Mouse (Mus musculus): ENCODE measurements around the gene Gsg1l.
A peak's percentile ranks its signal among the peaks of the same experiment; 100 is the strongest.

Gene Gsg1l

DNA sequence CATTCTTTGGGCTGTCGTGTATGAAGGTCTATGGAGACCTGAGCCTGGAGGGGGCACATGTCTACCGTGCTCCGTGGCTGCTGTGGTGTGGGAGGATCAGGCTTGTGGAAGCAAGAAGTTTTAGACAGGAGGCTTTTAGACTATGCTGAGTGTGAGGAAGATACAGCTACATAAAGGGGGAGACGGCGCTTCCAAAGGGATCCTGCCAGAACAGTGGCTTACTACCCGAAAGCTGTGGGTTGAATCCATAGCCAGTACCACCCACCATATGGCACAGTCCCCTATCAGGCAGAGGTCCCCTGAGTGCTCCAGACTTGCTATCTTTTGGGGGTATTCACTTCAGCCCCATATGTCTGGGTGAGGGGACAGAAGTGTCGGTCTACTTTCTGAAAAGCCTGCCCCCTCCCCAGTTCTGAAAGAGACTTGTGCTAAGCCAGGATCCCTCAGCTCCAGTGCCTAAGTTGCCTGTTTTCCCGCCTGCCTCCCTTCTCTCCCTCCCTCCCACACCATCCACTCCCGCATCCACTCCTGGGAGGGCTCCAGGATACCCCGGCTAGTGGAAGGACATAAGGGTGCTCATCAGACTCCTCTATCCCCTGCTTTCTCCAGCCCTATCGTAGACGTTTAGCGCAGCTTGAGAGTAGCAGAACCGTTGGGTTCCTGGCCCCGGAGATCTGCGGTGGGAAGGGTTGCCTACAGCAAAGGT lies 1.1 kb downstream of the Gsg1l start:
- no peak for DNase-seq (ENCODE audit: low spot score)

DNA sequence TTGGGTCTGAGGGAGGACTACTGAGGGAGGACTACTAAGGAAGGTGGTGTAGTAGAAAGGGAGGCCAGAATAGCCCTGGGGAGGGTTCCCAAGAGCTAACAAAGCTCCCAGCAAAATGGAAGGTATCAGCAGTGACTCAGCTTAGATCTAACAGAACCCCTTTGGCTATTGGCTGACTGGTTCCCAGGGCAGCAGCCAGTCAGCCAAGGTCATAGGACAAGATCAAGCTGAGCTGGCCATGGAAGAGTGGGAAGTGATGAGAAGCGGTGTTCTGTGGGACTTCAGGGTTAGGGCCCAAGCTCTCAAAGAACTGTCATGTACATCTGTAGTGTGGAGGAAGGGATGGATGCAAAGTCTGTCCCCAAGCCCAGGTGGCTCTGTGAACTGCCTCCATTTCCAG lies 5.3 kb downstream of the Gsg1l start:
- no peak for DNase-seq (ENCODE audit: low spot score)

DNA sequence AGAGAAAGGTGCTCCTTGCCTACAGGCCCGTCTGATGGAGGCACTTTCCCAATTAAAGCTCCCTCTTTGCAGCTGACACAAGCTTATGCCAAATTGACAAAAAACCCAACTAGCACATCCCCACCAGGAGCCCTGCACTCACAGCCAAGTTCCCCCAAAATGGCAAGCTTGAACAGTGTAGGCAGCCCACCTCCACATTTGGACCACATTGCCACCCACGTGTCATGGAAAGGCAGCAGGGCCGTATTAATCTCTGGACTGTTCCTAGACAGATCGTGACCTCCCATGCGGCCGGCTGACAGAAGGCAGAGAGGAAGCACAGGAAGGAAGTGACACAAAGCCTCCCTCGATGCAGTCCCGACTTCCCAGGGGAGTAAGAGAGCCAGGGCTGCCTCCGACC lies 7.2 kb downstream of the Gsg1l start:
- no peak for DNase-seq (ENCODE audit: low spot score)

DNA sequence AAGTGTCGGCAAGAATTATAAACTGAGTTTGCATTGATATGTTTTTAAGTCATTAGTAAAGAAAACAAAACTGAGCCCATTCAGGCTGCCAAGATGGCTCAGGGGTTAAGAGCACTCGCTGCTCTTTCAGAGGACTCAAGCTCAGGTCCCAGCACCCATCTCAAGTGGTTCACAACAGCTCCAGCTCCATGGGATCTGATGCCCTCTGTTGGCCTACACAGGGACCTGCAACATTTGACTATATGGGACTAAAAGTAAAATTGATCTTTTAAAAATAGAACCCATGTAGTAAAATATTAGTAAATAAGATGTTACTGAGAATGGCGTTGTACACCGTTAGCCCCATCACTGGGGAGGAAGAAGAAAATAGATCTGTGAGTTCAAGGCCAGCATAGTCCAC lies 11.9 kb downstream of the Gsg1l start:
- DNase-seq (ENCODE audit: low spot score) = no peak

DNA sequence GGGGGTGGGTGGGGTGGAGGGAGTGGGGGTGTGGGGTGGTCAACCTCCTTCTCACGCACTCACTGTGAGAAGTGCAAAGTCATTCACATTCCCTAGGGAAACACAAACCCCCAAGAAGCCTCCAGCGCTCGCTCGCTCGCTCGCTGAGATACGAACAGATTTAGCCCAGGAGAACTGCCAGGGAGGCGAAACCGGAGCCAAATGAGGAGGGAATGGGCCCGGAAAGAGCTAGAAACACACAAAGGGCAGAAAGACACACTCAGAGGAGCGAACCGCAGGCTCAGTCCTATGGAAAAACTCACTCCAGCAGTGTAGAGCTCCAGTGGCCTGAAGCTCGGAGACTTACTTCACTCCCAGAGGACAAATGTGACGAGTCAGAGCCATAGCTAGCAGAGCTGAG lies 15.4 kb downstream of the Gsg1l start:
- no peak for DNase-seq (ENCODE audit: low spot score)

DNA sequence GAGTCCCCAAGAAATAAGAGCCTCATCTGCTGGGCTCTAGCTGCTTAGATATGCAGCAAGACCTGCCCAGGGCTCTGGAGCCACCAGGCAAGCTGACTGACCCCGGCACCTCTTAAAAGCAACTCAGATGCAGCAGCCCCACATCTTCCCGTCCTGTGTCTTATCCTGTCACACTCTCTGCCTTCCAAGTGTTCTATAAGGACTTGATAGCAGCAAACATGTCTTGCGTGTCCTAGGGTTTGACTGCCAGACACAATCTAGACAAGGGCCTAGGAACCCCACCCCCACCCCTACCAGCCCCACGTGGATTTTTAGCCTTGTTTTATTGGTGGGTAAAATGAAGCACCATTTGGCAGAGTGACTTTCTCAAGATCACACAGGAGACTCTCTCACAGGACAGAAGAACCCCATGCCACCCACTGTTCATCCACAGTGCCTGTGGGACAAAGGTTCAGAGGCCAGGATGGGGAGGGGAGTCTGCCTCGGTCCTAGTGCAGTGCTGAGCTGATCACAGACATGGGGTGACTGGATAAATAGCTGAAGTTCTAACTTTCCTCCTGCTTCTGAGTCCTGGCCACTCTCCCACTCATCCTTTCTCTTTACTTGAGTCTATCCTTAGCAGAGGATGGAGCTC lies 16.9 kb downstream of the Gsg1l start:
- DNase-seq (ENCODE audit: low spot score) = no peak

DNA sequence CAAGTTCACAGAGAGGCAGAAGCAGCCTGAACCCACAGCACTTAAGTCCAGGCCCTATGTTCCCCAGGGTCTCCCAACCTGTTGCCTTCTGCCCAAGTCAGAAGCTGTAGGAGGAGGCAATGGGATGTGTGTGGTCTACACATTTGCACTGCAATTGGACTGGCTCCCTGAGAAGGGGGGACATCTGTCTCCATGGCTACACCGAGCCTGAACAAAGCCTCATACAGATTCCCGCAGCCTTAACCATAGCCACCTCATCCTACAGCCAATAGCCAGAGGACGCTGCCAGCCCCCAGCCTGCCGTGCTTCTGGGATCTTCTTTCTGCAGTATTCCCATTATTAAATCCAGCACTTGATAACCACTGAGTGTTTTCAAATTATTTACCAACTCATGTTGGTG lies 20.0 kb downstream of the Gsg1l start:
- DNase-seq (ENCODE audit: low spot score) = no peak

DNA sequence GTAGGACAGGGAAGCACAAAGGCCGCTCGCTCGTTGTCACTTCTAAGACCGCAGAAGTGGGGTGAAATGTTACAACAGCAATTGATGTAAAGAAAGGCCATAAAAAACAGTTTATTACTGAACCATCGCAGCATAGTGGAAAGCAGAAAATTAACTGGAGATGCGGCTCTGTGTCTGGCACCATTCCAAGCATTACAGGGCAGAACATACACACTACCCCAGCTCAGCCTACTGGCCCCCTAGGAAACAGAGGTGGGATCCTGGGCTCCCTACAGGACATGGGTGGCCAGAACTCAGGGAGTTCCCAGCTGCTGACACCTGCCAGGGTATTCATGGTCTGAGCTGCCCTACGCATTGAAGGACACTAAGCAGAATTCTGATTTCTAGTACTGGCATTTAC lies 23.3 kb downstream of the Gsg1l start:
- no peak for DNase-seq (ENCODE audit: low spot score)

DNA sequence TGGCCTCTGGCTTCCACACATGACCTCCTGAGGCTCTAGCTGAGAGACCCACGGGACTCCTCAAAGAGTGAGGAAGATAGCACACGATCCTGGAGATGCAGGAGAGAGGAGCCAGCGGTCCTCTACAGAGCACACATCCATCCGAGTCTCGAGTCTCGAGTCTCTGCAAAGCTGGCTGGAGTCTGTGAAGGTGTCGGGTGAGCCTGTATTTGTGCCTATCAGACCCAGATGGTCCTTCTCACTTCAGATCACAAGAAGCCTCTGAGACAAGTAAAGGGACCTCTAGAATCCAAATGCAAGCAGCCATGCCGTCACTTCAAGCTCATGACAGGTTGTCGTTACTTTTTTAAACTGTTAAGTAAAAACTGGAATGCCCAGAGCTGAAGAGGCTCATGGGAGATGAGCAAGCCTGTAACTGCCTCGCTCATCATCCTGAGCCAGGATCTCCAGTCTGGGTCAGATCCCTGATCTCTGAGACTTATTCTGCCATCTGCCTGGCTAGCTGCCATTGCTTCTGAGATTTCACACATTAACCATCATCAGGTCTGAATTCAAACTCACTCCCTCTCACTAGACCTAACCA lies 24.8 kb downstream of the Gsg1l start:
- DNase-seq (ENCODE audit: low spot score) = no peak

DNA sequence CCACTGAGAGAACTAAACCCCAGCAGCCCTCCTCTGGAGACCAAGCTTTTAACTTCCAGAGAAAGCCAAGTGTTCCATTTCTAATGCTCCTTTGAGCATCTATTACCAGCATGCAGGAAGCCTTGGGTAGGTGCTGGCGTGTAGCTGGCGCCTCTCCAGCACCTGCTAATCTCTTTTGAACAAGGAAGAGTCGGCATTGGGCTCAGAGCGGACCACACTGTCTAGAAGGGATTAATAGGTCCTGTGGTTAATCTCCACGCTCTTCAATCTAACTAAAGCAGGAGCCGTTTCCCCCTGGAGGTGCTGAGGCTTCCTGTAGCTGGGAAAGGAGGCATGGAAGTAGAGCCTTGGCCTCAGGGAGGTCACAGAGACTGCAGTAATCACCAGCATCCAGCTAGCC lies 27.6 kb downstream of the Gsg1l start:
- no peak for DNase-seq (ENCODE audit: low spot score)

DNA sequence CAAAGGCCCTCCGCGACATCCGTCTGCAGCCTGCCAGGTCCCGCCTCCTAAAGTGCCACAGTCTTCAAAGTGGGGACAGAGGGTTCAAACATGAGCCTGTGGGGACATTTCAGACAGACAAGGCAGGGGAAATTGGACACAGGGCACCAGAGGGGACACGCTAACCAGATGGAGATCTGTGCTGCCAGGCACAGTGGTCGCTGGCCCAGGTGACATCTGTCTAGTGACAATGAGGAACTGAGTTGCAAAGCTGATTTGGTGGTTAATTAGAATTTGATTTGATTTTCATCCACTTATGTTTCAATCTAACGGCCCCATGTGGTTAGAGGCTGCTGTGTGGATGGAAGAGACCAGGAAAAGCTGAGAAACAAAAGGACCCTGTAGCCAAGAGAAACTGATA lies 28.6 kb downstream of the Gsg1l start:
- no peak for DNase-seq (ENCODE audit: low spot score)

DNA sequence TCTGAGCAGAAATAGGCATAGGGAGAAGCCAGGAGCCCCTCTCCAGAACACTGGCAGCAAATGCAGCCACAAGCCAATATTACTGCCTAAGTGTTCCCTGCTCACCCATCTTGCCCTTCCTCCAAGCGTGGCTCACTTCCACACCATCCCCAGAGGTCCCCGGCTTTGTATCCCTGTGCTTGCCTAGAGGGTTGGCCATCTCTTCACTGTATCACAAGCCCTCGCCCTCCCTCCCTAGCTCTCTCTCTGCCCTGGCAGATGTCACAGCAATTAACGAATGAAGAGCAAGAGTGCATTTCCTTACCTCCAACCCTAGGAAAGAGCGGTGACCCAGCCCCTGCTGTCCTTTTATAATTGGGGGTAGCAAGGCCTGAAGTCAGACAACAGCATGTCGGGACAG lies 30.3 kb downstream of the Gsg1l start:
- DNase-seq (ENCODE audit: low spot score) = no peak

DNA sequence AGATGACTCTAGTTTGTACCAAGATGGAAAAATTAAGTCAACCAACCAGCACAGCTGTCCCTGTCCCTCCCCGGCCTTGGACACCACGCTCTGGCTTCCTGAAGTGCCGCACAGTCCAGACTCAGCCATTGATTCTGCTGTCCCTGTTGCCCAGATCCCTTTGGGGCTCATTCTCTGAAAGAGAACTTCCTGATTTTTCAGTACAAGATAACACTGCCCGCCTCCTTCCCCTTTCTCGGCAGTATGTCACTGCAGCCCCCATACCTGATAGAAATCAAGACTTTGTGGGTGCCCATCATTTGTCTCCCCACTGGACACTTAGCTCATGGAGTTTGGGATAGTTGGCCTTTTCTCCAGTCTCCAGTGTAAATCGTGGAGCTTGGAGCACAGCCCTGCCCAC lies 37.1 kb downstream of the Gsg1l start:
- DNase-seq (ENCODE audit: low spot score) = no peak

DNA sequence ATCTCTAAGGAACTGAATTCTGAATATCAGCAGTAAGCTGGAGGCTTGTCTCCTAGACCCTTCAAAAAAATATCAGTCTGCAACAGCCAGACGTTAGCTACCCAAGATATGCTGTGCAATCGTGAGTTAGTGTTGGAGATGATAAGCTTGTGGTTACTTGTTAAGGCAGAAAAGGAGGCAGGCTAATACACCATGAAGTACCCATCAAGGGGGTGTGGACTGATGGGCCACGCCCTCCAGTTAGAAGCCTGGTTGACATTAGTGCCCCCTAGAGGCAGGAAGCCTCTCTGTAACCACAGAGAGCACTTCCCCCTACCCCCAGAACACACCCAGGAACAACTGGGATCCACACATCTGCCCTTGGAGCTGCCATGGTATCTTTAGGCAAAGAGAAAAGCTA lies 39.9 kb downstream of the Gsg1l start:
- peak; percentile 41 for DNase-seq (ENCODE audit: low spot score)

DNA sequence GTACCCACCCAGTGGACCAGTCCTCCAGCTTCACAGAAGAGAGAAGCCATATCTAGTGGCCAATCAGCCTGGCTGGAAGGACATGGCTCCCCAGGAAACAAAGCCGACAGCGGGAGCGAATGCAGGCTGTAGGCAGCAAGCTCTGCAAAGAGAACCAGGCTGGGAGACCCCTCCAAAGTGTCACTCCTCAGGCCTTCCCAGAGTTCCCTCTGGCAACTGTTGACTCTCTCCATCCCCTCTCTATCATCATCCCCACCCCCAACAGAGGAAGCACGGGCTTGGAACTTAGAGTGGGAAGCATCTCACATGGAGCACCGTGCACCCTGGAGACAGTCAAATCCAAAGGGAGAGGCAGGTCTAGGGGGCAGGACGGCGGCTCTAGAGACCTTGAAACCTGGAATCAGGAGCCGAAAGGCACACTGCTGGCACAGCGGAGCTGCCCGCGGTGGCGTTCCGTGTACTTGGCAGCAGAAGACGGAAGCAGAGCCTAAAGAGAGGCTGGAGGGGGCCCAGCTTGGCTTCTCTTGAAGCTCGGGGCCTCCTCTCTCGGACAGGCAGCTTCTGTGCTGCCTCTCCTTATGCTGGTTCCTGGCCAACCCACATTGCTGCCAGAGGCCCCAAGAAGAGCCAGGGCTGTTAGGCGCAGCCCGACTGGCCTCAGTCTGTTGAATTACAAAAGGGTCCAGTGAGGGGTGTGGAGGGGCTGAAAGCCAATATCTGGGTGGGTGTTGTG lies 41.3 kb downstream of the Gsg1l start:
- no peak for DNase-seq (ENCODE audit: low spot score)

DNA sequence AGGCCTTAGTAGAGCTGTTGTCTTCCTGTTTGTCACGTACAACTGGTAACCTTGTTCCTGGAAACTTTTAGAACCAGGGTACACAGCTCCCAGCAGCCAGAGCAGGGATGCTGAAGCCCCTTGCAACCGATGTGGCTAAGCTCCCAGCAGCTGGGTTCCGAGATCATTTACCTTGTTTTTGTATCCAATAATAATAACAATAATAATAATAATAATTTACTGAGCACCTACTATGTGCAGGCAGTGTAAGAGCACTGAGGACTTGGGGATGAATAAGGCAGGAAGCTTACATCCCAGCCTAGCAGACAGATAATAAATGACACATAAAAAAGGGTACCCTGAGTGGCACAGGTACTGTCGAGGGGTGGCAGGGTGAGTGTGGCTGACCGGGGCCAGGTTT lies 42.4 kb downstream of the Gsg1l start:
- no peak for DNase-seq (ENCODE audit: low spot score)

DNA sequence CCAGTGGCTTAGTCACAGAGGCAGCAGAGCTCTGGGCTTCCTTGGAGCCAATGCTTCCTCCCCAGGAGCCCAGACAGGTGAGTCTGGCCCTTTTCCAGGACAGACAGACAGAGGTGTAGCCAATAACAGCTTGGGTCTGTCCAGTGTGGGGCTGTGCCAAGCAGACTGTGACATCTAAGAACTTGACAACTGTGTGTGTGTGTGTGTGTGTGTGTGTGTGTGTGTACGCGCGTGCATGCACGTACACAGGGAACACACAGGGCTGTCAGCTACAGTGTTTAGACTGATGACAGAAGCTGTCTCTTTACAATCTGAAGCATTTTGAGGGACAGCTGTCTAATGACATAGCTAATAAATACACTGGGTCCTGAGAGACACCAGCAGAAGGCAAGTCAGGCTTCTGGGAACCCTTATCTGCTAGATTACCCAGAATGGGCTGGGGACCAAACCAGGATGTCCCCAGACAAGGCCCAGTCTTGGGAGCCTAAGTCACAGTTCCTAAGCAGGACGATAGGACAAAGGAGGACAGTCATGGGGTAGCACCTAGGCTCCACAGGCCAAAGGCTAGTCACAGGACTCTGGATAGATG lies 42.9 kb downstream of the Gsg1l start:
- DNase-seq (ENCODE audit: low spot score) = no peak

DNA sequence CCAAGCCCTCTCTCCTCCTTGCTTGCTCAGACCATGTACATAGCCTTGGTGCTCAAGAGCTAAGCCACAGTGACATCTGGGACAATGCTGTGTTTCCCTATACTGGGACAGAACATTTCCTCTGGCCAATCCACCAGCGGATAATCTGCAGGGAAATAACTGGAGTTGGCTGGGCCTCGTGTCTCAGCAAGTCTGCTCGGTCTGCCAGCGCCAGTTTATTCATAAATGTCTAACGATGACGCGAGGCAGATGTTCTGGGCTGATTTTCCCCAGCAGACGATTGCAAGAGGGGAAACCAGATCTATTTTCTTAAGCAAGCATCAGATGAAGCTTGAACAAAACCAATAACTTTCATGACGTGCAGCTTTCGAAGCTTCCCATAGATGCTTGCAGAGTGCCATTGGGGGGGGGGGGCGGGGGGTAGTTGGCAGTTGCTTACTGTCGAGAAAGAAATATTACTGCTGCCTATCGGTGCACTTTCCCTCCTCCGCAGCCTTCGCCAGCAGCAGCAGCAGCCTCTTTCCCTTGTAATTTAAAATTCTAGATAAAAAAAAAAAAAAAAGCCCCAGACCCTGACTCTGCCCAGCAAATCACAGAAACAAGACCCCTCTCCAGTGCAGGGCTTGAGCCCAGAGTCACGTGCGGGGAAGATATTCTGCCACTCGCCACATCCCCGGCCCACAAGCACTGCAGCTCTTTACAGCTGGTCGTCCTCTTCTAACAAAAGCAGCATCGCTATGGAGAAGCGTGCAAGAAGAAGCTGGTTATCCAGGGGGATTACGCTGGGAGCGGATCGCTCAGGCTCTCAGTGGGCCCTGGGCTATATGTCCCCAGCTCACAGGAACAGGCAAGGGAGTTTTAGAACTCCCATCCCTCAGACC lies 43.6 kb downstream of the Gsg1l start:
- peak; percentile 26 for DNase-seq (ENCODE audit: low spot score)

DNA sequence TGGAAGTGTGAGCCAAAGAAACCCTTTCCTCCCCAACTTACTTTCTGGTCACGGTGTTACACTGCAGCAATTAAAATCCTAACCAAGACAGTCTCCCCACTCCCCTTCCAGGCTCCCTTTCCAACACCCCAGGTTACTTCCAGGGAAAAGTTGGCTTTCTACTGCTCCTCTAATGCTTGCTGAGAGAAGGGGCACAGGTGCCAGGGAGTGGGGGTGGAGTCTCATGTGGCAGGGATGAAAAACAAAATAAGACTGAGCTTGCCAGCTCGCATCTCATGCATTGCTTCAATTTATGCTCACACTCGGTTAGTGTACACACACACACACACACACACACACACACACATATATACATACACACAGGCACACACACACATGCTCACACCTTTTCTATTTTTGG lies 46.9 kb downstream of the Gsg1l start:
- no peak for DNase-seq (ENCODE audit: low spot score)

DNA sequence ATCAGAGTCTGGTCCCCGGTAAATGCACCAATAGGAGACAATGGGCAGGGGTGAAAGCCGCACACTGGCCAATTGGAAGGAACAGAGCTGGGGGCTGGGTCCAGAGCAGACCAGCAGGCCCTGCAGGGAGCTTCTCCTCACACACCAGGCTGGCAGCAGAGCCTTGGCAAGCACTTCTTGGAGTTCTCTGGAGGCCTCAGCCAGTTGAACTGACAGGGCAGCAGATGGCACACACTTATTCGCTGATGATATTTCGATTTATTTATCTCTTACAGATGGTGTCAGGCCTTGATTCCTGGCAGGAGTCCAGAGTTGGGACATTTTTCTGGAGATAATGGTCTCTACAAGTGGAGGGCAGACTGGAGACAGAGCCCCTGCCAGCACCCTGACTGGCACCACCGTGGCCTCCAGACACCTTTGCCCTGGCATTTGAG lies 49.4 kb downstream of the Gsg1l start:
- DNase-seq (ENCODE audit: low spot score) = no peak

DNA sequence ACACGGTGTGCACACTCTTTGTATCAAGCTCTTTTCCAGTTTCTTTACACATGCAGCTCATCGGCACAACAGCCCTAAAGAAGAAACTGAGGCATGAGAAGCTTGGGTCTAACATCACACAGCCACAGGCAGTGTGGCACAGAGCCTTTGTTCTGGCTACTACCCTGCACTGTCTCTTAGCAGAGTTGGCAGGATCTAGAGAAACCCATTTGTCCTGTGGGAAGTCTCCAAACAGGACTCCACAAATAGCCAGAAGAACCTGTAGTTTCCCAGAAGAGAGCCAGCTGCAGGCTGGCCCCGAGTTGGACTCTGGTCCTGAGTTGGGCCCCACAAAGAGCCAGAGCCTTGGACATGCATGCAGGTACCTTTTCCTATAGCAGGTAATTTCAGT lies 49.9 kb downstream of the Gsg1l start:
- no peak for DNase-seq (ENCODE audit: low spot score)
